Mouse (Mus musculus) midbrain, postnatal 0 days (tissue): ENCODE results near the gene Ms4a15. TPM values are rescaled to one million over a fixed set of nuclear protein-coding genes. Genes with fewer than 3 reads are reported as not detected.

Experiments used
- ATAC-seq: fragments of 200-750 bp; cut with Nextera tagmentation; 2 replicates; pipeline ENCODE4 v1.8.0; 2017; ENCODE audit warnings: moderate number of reproducible peaks, mild to moderate bottlenecking, moderate TSS enrichment, moderate library complexity; ENCODE audit not compliant: low FRiP score
- DNase-seq: peaks from one replicate; pipeline ENCODE4 v3.0.0-alpha.2; 2015; ENCODE audit warnings: low spot score
- H3K27ac ChIP-seq: fragments of 300-500 bp; sonication (generic); 2 replicates; pipeline ENCODE4 v1.5.1; 2014; ENCODE audit warnings: low read depth, mild to moderate bottlenecking, low read length, mixed read lengths
- H3K27me3 ChIP-seq: fragments of 300-500 bp; sonication (generic); 2 replicates; pipeline ENCODE4 v1.6.1; 2014; ENCODE audit warnings: low read length, control low read depth, mixed read lengths; ENCODE audit not compliant: insufficient read depth
- H3K36me3 ChIP-seq: fragments of 300-500 bp; sonication (generic); 2 replicates; pipeline ENCODE4 v1.6.1; 2014; ENCODE audit warnings: low read length, control low read depth, mixed read lengths; ENCODE audit not compliant: insufficient read depth
- H3K4me1 ChIP-seq: fragments of 300-500 bp; sonication (generic); 2 replicates; pipeline ENCODE4 v1.6.1; 2014; ENCODE audit warnings: mild to moderate bottlenecking, control low read depth, antibody characterized with exemption, low read length, mixed read lengths; ENCODE audit not compliant: insufficient read depth
- H3K4me2 ChIP-seq: fragments of 300-500 bp; sonication (generic); 2 replicates; pipeline ENCODE4 v1.6.1; 2014; ENCODE audit warnings: low read depth, mild to moderate bottlenecking, low read length, mixed read lengths; ENCODE audit not compliant: poor library complexity, severe bottlenecking
- H3K4me3 ChIP-seq: fragments of 300-500 bp; sonication (generic); 2 replicates; pipeline ENCODE4 v1.5.1; 2014; ENCODE audit warnings: low read depth, mild to moderate bottlenecking, low read length, moderate library complexity
- H3K9ac ChIP-seq: fragments of 300-500 bp; sonication (generic); replicated peaks from 2 replicates; pipeline ENCODE4 v1.6.1; 2014; ENCODE audit warnings: mild to moderate bottlenecking, low read length, moderate library complexity, mixed read lengths; ENCODE audit not compliant: poor library complexity, severe bottlenecking
- H3K9me3 ChIP-seq: fragments of 300-500 bp; sonication (generic); 2 replicates; pipeline ENCODE4 v1.6.1; 2016; ENCODE audit warnings: low read length, control low read depth
- CTCF ChIP-seq: IDR thresholded peaks from 2 replicates; pipeline ENCODE4 v1.5.1; 2016; ENCODE audit warnings: antibody characterized with exemption, mild to moderate bottlenecking
- WGBS: fragments of 180-500 bp; shearing (Covaris S2); extraction: QIAGEN DNeasy Blood & Tissue Kit; methylation state at CpG from one replicate; pipeline ENCODE4 v1.1.7; 2014; 5-methylcytosine and 5-hydroxymethylcytosine counted together
- polyA plus RNA-seq: library from polyadenylated mRNA; unstranded; fragments of >200 nt; fragmentation: Nextera tagmentation; extraction: Ambion mirVana; gene quantifications from 2 replicates; pipeline ENCODE4 v1.2.1, GENCODE M21; 2015
- total RNA-seq: library from RNA; depleted of rRNA; stranded (reverse); fragments of >200 nt; gene quantifications from 2 replicates; pipeline ENCODE4 v1.2.3, GENCODE M21; 2014

Gene Ms4a15
- total and polyA plus RNA-seq, 2 experiments from 2014 or later = 0.09 TPM; not detected in 1

DNA sequence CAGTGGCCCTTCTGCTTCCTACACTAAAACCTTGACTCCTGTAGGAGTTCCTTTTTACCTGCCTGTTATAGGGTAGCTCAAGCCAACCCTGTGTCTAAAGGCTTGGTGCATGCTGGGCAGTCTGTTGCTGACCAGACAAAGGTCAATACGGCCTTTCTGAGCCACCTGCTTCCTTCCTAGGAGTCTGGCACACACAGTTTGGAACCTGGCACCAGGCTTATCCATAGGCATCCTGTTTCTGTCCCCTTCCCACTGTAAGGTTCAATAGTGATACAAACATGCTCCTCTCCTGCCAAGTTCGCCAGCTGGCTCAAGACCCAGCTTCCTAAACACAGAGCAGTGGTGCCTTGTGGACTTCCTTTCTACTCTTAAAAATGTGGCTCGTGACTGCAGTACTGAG lies 46.5 kb downstream of the Ms4a15 start:
- no peak for ATAC-seq
- H3K9ac ChIP-seq = no peak overlapping the region
- 84% methylated on average over 3 of the region's 3 CpGs for WGBS

DNA sequence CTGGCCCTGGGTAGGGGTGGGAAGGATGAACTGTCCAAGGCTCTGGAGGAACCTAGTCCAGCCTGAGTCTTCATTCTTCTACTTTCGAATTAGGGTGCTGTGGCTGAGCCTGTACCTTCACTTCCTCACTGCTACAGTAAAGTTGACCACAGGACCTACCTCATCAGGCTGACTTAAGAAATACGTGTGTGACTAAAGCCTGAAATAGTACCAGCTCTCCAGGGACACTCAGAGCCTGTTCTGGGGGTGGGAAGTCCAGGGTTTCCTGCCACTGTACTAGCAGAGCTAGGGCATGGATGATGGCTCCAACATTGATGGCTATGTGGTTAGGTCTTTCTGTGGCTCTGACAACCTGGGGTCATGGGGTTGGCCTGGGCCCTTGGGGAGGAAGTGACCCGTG lies 49.1 kb downstream of the Ms4a15 start:
- Histone ChIP-seq H3K9me3 (no peaks in the 10 kb centered on the region), H3K27ac (no peak overlapping the region), H3K4me1 (peaks cover 21% of the 10 kb centered on the region; the same call in 1 of the 2 replicates), H3K36me3 (peaks cover 31% of the 10 kb centered on the region), H3K4me3 (no peak overlapping the region), H3K4me2 (no peak overlapping the region), H3K27me3 (no peaks in the 10 kb centered on the region), H3K9ac (no peak overlapping the region)
- 91% methylated on average over 3 of the region's 3 CpGs for WGBS
- no peak for ATAC-seq
- no peak for TF ChIP-seq CTCF
- no peak for DNase-seq

More for the DNA sequence above, 46.5 kb downstream of the Ms4a15 start:
- Histone ChIP-seq H3K4me1 (peaks cover 17% of the 10 kb centered on the region; the same call in 1 of the 2 replicates), H3K4me3 (no peak overlapping the region), H3K36me3 (peaks cover 31% of the 10 kb centered on the region), H3K4me2 (peak overlapping the region; percentile 100; the same call in 1 of the 2 replicates), H3K27me3 (no peaks in the 10 kb centered on the region), H3K27ac (no peak overlapping the region), H3K9me3 (no peaks in the 10 kb centered on the region)
- TF ChIP-seq CTCF = no peak
- no peak for DNase-seq

DNA sequence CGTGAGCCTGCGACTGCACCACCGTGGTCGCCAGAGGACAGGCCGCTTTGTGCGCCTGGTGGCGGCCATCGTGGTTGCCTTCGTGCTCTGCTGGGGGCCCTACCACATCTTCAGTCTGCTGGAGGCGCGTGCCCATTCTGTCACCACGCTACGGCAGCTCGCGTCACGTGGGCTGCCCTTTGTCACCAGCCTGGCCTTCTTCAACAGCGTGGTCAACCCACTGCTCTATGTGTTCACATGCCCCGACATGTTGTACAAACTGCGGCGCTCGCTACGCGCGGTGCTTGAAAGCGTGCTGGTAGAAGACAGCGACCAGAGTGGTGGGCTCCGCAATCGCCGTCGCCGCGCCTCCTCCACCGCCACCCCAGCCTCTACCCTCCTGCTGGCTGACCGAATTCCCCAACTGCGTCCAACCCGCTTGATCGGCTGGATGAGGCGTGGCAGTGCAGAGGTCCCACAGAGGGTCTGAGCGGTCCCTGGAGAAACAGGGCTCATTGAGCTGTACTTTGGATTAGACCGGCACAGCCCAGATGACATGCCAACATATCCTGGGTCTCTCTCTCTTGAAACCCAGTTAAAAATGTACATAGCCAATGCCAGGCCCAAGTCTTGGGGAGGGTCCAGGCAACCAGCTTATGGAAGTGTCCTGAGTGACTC lies 52.1 kb downstream of the Ms4a15 start:
- Histone ChIP-seq H3K4me3 (peak overlapping the region; percentile 21; the same call in 1 of the 2 replicates), H3K9ac (peak overlapping the region; percentile 50), H3K4me1 (peaks cover 5% of the 10 kb centered on the region; the same call in 1 of the 2 replicates), H3K27me3 (no peaks in the 10 kb centered on the region), H3K36me3 (peaks cover 31% of the 10 kb centered on the region), H3K9me3 (no peaks in the 10 kb centered on the region), H3K4me2 (peak overlapping the region; percentile 51), H3K27ac (peak overlapping the region; percentile 13; the same call in 1 of the 2 replicates)
- WGBS = 2% methylated on average over 40 of the region's 40 CpGs
- ATAC-seq (peak; percentile 85), DNase-seq (peak; percentile 62)
- no peak for TF ChIP-seq CTCF

DNA sequence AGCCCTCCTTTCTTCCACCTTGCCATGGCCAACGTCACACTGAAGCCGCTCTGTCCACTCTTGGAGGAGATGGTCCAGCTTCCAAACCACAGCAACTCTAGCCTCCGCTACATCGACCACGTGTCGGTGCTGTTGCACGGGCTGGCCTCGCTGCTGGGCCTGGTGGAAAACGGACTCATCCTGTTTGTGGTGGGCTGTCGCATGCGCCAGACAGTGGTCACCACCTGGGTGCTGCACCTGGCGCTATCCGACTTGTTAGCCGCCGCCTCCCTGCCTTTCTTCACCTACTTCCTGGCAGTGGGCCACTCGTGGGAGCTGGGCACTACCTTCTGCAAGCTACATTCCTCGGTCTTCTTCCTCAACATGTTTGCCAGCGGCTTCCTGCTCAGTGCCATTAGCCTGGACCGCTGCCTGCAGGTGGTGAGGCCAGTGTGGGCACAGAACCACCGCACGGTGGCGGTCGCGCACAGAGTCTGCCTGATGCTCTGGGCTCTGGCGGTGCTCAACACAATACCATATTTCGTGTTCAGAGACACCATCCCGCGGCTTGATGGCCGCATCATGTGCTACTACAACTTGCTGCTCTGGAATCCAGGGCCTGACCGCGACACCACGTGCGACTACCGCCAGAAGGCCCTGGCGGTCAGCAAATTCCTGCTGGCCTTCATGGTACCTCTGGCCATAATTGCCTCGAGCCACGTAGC lies 52.8 kb downstream of the Ms4a15 start:
- Histone ChIP-seq H3K36me3 (peaks cover 31% of the 10 kb centered on the region), H3K9me3 (no peaks in the 10 kb centered on the region), H3K4me1 (peaks cover 5% of the 10 kb centered on the region; the same call in 1 of the 2 replicates), H3K27ac (peak overlapping the region; percentile 13; the same call in 1 of the 2 replicates), H3K4me2 (peak overlapping the region; percentile 51), H3K27me3 (no peaks in the 10 kb centered on the region), H3K9ac (peak overlapping the region; percentile 50), H3K4me3 (peak overlapping the region; percentile 21; the same call in 1 of the 2 replicates)
- TF ChIP-seq CTCF = peak; percentile 87
- peak; percentile 91 for ATAC-seq
- WGBS = 16% methylated on average over 37 of the region's 37 CpGs
- peak; percentile 89 for DNase-seq

DNA sequence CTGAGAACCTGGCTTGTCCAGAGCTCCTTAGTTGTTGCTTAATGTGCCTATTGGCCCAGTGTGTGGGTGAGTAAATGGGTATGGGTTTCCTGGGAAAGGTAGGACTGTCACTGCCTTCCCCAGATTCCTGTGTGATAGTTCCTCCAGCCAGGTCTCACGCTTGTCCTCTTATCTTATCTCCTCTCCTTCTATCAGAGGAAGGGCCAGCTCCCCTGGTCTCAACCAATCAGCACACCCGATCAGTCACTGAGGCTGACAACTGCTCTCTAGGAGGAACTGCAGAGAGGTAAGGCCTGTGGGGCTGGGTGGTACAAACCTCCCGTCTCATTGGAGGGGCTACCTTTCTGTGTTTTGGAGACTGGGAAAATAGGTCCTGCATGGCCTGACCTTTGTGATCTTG lies 54.3 kb downstream of the Ms4a15 start:
- ATAC-seq (no peak), DNase-seq (no peak)
- Histone ChIP-seq H3K27me3 (no peaks in the 10 kb centered on the region), H3K4me2 (no peak overlapping the region), H3K36me3 (peaks cover 16% of the 10 kb centered on the region), H3K27ac (no peak overlapping the region), H3K9me3 (no peaks in the 10 kb centered on the region), H3K9ac (no peak overlapping the region), H3K4me1 (peaks cover 5% of the 10 kb centered on the region; the same call in 1 of the 2 replicates), H3K4me3 (no peak overlapping the region)
- TF ChIP-seq CTCF = no peak
- WGBS = 79% methylated on average over 3 of the region's 3 CpGs

DNA sequence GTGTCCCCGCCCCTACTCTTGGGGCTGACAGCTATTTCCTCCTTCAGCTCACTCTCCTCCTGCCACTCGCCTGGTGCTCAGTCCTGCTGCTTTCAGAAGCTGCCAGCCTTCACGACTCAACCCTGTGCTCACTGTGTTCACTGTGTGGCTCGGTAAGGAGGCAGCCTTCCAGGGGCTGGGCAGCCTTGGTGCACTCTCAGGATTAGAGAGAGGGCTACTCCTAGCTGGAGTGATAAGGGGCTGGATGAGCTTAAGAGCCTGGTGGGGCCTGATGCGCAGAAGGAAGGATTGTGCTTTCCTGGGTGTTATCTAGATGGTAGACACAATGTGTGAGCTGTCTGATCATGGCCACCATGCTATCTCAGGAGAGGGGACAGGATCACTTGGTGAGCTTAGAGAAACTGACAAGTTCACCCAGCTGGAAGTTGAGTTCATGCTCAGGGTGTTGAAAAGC lies 55.9 kb downstream of the Ms4a15 start, which contains the start of gene Ptgdr2:
Ptgdr2 (plus strand) TSS at position 51 of the 454 bp plus-strand sequence.
- Histone ChIP-seq H3K4me1 (peaks cover 5% of the 10 kb centered on the region; the same call in 1 of the 2 replicates), H3K9ac (no peak within 1 kb of the TSS), H3K36me3 (peaks cover 5% of the 10 kb centered on the region), H3K4me2 (no peak within 1 kb of the TSS), H3K9me3 (no peaks in the 10 kb centered on the region), H3K27me3 (no peaks in the 10 kb centered on the region), H3K27ac (no peak within 1 kb of the TSS), H3K4me3 (no peak within 1 kb of the TSS)
- WGBS = 55% methylated on average over 5 of the region's 5 CpGs
- TF ChIP-seq CTCF = no peak
- ATAC-seq = no peak
- DNase-seq = no peak
